Mouse (Mus musculus) liver, embryonic 16.5 days (tissue): ENCODE results near the gene Faim2. TPM values are rescaled to one million over a fixed set of nuclear protein-coding genes. Genes with fewer than 3 reads are reported as not detected.

Source experiments
- ATAC-seq: fragments of 200-750 bp; cut with Nextera tagmentation; 2 replicates; pipeline ENCODE4 v1.8.0; 2017; ENCODE audit warnings: low read depth, mild to moderate bottlenecking, moderate number of reproducible peaks, moderate library complexity
- H3K27ac ChIP-seq: fragments of 300-500 bp; sonication (generic); 2 replicates; pipeline ENCODE4 v1.5.1; 2014; ENCODE audit warnings: mild to moderate bottlenecking, low read length
- H3K27me3 ChIP-seq: fragments of 300-500 bp; sonication (generic); 2 replicates; pipeline ENCODE4 v1.6.1; 2014; ENCODE audit warnings: low read depth, low read length, mixed read lengths; ENCODE audit not compliant: control insufficient read depth, insufficient read depth
- H3K36me3 ChIP-seq: fragments of 300-500 bp; sonication (generic); 2 replicates; pipeline ENCODE4 v1.6.1; 2014; ENCODE audit warnings: mild to moderate bottlenecking; ENCODE audit not compliant: control insufficient read depth, insufficient read depth
- H3K4me1 ChIP-seq: fragments of 300-500 bp; sonication (generic); 2 replicates; pipeline ENCODE4 v1.6.1; 2014; ENCODE audit warnings: low read depth, low read length, mixed read lengths; ENCODE audit not compliant: control insufficient read depth
- H3K4me2 ChIP-seq: fragments of 300-500 bp; sonication (generic); 2 replicates; pipeline ENCODE4 v1.6.1; 2014; ENCODE audit warnings: low read depth, low read length, mixed read lengths
- H3K4me3 ChIP-seq: fragments of 300-500 bp; sonication (generic); 2 replicates; pipeline ENCODE4 v1.5.1; 2014; ENCODE audit warnings: low read depth, mild to moderate bottlenecking, low read length
- H3K9ac ChIP-seq: fragments of 300-500 bp; sonication (generic); 2 replicates; pipeline ENCODE4 v1.6.1; 2014; ENCODE audit warnings: low read depth, low read length
- H3K9me3 ChIP-seq: fragments of 300-500 bp; sonication (generic); replicated peaks from 2 replicates; pipeline ENCODE4 v1.6.1; 2016; ENCODE audit warnings: low read length; ENCODE audit not compliant: control insufficient read depth
- WGBS: fragments of 180-500 bp; shearing (Covaris S2); extraction: QIAGEN DNeasy Blood & Tissue Kit; methylation state at CpG from one replicate; pipeline ENCODE4 v1.1.7; 2014; ENCODE audit not compliant: insufficient replicate concordance; 5-methylcytosine and 5-hydroxymethylcytosine counted together
- polyA plus RNA-seq: library from polyadenylated mRNA; unstranded; fragments of >200 nt; fragmentation: Nextera tagmentation; extraction: Ambion mirVana; gene quantifications from 2 replicates; pipeline ENCODE4 v1.2.1, GENCODE M21; 2015

Faim2 gene
- polyA plus RNA-seq, 1 experiment from 2014 or later = 0.02 TPM

DNA sequence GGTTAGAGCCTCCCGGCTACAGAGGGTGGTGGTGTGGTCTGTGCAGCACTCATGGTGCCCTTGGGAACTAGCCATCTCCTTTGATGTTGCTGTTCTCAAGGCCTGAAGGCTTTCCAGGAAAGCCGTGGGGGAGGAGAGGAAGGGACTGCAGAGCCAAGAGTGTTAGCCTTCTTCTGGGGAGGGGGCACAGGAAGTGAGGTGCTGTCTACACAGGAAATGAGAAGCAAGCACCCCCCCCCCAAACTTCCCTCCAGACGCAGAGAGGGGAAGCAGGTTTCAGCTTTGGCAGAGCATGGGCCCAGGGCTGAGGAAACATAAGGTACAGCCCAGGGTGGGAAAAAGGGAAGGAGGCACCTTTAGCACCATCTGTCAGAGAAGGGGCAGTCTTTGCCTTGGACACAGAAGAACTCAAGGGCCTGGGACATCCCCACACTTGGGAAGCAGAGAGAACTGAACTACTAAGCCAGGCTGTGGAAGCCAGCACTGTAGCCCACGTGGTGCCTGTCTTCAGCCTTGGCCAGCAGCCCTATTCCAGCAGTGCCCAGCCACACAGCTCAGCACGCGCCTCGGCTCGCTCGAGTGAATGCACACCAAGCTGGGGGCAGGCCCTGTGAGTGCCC lies 78.7 kb downstream of the Faim2 start:
- peak; percentile 45 for ATAC-seq
- H3K4me1 ChIP-seq = peaks cover 20% of the 10 kb centered on the region
- H3K36me3 ChIP-seq = no peaks in the 10 kb centered on the region
- H3K9me3 ChIP-seq = no peaks in the 10 kb centered on the region
- peak overlapping the region; percentile 46; the same call in 1 of the 2 replicates for H3K27ac ChIP-seq
- WGBS = 27% methylated on average over 9 of the region's 9 CpGs
- H3K27me3 ChIP-seq = no peaks in the 10 kb centered on the region
- peak overlapping the region; percentile 31; the same call in 1 of the 2 replicates for H3K4me2 ChIP-seq
- no peak overlapping the region for H3K9ac ChIP-seq
- no peak overlapping the region for H3K4me3 ChIP-seq

Other genes with a start within 250 kb of the Faim2 start
- gene Prpf40b, start 233.1 kb downstream of the Faim2 start, polyA plus RNA-seq = 6.5 and 8.0 TPM in 2 replicates
- 0.04 TPM in 1 of 2 replicates, not detected in the other for gene Fam186b, start 232.3 kb downstream of the Faim2 start, polyA plus RNA-seq
- 2.9 and 3.0 TPM in 2 replicates for gene Fmnl3, start 157.7 kb downstream of the Faim2 start, polyA plus RNA-seq
- gene Tmbim6, start 135.3 kb downstream of the Faim2 start, polyA plus RNA-seq = 309 and 359 TPM in 2 replicates
- 0.57 and 0.92 TPM in 2 replicates for gene Nckap5l, start 70.4 kb downstream of the Faim2 start, polyA plus RNA-seq
- 4.7 and 5.0 TPM in 2 replicates for gene Bcdin3d, start 53.4 kb downstream of the Faim2 start, polyA plus RNA-seq
- gene Aqp2, start 50.9 kb upstream of the Faim2 start, polyA plus RNA-seq = not detected in 2 replicates
- gene Aqp5, start 62.6 kb upstream of the Faim2 start, polyA plus RNA-seq = 0.07 TPM in 1 of 2 replicates, not detected in the other
- not detected in 2 replicates for gene Aqp6, start 73.2 kb upstream of the Faim2 start, polyA plus RNA-seq
- 63.1 and 68.1 TPM in 2 replicates for gene Racgap1, start 123.5 kb upstream of the Faim2 start, polyA plus RNA-seq
- 0.14 and 0.30 TPM in 2 replicates for gene Asic1, start 142.2 kb upstream of the Faim2 start, polyA plus RNA-seq
- gene Smarcd1, start 174.0 kb upstream of the Faim2 start, polyA plus RNA-seq = 4.0 and 4.5 TPM in 2 replicates
- not detected in 2 replicates for gene Gm17349, start 177.3 kb upstream of the Faim2 start, polyA plus RNA-seq
- 36.3 and 42.2 TPM in 2 replicates for gene Gpd1, start 189.3 kb upstream of the Faim2 start, polyA plus RNA-seq
- gene Cox14, start 197.5 kb upstream of the Faim2 start, polyA plus RNA-seq = 71.0 and 77.1 TPM in 2 replicates
- 6.9 and 8.5 TPM in 2 replicates for gene Cers5, start 244.7 kb upstream of the Faim2 start, polyA plus RNA-seq